Mouse (Mus musculus) ovary, adult 2 months (tissue): ENCODE results near the gene Odf2. TPM values are rescaled to one million over a fixed set of nuclear protein-coding genes. Genes with fewer than 3 reads are reported as not detected.

Source experiments
- polyA plus RNA-seq: library from polyadenylated mRNA; depleted of rRNA; stranded (reverse); fragments of >200 nt; gene quantifications from 2 replicates; pipeline ENCODE4 v1.2.3, GENCODE M21; 2012; rRNA removed

Odf2 gene
- polyA plus RNA-seq: 37.0 and 37.3 TPM in 2 replicates

DNA sequence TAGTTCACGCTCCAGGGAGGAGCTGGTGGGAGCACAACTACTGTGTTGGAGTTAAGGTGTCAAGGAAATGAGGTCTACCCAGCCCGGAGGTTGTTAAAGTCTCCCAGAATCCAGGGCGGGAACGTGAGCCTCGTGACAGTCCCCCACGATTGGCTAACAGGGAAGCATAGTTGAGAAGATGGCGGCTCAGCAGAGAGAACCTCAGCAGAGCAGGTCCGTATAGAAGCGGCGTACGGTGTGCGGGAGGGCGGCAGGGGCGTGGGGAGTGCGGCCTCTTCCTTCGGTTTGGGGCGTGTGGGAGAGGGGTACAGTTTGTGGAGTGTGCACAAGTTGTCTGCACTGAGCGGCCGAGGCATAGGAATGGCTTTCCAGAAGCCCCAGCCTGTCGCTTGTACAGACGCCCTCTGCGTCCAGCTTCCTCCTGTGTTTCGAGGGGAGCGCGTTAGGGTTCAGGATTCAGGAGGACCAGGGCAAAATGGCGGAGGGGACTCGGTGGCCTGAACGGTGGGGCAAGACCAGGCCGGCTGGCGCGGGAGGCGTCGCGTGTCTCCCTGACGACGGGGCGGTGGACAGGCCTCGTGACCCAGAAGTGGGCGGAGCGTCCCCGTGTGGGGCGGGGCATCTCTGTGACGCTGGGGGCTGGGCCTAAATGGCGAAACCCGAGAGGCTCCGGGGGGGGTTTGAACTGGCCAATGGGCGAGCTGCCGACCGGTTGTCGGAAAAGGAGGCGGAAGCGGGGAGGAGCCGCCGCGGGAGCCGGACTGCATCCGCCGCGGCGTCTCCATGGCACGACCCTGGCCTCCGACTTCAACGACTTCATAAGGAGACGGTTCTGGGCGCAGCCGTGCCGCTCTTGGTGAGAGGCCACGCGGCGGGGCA lies at the start of gene Odf2:
Gene Odf2 (plus strand): TSS at position 156 of the 879 bp plus-strand sequence.

DNA sequence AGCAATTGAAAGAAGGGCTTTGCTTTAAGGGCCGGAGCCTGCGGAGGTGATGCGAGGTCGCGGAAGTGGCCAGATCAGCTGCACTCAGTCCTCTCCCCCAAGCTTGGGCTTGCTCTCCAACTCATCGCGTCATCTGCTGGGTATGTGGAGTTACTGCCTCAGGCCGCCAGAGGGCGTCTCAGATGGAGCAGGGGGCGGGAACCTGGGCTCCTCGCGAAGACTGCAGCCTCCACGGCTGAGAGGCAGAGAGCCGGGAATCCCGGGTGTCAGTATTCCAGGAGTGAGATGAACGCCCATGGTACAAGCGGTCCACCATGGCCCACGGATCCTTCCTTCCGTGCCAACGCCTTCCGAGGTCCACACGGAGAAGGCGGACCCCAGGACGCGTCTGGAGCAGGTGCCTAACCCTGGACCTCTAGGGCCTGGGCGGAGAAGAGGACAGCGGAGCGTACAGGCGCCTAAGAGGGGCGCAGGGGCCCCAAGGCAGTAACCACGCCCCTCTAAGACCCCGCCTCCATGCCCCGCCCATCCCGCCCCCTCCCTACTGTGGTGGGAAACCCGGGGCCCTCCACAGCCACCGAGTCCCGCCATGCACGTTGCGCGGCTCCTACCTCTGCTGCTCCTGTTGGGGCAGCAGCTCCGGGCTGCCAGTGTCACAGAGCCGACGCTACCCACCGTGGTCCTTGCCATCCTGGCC lies 19.9 kb upstream of the Odf2 start, which contains the start of gene Cercam:
Gene Cercam (plus strand): TSS at position 216 of the 697 bp plus-strand sequence.

DNA sequence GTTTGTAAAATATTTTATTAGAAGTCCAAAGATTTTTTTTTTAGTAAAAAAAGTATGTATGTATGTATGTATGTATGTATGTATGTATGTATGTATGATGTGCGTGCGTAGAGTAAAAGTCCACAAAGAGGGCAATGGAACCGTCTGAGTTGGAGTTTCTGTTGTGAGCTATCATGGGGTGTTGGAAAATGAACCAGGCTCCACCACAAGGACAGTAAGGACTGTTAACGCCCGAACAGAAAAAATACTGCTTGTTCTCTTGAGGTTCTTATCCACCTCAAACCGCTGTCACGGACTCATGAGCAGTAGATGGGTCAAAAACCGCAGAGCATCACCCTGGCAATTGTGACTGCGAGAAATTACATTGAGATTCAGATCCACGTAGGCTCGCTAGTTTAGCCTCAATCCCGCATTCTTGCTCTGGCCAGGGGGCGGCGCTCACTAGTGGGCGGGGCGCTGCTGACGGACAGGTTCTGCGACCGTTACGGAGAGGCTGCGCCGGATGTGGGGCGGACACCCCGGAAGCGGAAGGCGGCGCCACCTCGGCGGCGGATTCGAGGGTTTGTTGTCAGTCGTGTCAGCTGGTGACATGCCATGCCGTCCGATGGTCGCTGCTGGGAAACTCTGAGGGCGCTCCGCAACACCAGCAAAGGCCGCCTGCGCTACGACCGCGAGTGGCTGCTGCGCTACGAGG lies 46.0 kb downstream of the Odf2 start, which contains the start of gene Gle1:
Gene Gle1 (plus strand): TSS at position 521 of the 694 bp plus-strand sequence.

DNA sequence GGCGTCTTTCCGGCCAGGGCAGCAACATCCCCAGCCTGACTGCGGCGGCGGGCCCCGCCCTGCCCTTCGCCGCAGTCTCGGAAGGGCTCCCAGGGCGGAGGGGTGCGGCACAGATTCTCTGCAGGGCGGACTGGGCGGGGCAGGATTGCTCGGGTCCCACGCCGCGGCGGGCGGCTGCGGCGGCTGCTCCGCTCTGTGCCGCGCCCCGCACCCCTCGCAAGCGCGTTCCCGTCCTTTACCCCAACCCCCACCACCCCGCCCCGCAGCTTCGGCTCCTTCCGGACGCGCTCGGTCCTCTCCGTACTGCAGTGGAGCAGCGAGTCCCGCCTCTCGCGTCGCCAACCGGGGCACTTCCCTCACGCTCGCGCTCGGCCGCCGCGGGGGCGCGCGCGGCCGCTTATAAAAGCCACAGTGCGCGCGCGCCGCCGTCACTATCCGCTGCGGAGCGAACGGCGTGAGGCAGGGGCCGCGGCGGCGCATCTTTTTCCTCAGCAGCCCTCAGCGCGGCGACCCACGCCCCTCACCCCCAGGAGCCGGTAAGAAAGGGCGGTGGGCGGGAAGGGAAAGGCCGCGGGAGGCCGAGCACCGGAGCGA lies 76.3 kb downstream of the Odf2 start, which contains the start of gene Sptan1:
Gene Sptan1 (plus strand): TSS at position 311 of the 594 bp plus-strand sequence.

Other genes with a start within 250 kb of the Odf2 start
- gene Gm13420, start 137.5 kb upstream of the Odf2 start, polyA plus RNA-seq: 0.25 and 0.34 TPM in 2 replicates
- not detected in 2 replicates for gene Gm13547, start 129.9 kb upstream of the Odf2 start, polyA plus RNA-seq
- gene Coq4, start 101.7 kb upstream of the Odf2 start, polyA plus RNA-seq: 84.9 and 109 TPM in 2 replicates
- gene Trub2, start 100.7 kb upstream of the Odf2 start, polyA plus RNA-seq: 35.5 and 42.4 TPM in 2 replicates
- 49.7 and 50.9 TPM in 2 replicates for gene Slc27a4, start 86.6 kb upstream of the Odf2 start, polyA plus RNA-seq
- gene Urm1, start 69.1 kb upstream of the Odf2 start, polyA plus RNA-seq: 46.1 and 64.2 TPM in 2 replicates
- gene Cercam, start 20.1 kb upstream of the Odf2 start, polyA plus RNA-seq: 49.5 and 50.9 TPM in 2 replicates
- 16.1 and 26.0 TPM in 2 replicates for gene Gle1, start 46.2 kb downstream of the Odf2 start, polyA plus RNA-seq
- gene Sptan1, start 76.3 kb downstream of the Odf2 start, polyA plus RNA-seq: 256 and 300 TPM in 2 replicates
- 82.6 and 84.6 TPM in 2 replicates for gene Wdr34, start 159.7 kb downstream of the Odf2 start, polyA plus RNA-seq
- 94.7 and 122 TPM in 2 replicates for gene Set, start 168.2 kb downstream of the Odf2 start, polyA plus RNA-seq
- 12.3 and 17.6 TPM in 2 replicates for gene Pkn3, start 188.5 kb downstream of the Odf2 start, polyA plus RNA-seq
- 122 and 132 TPM in 2 replicates for gene Zdhhc12, start 204.4 kb downstream of the Odf2 start, polyA plus RNA-seq
- 93.9 and 97.8 TPM in 2 replicates for gene Zer1, start 235.4 kb downstream of the Odf2 start, polyA plus RNA-seq
- gene Tbc1d13, start 244.5 kb downstream of the Odf2 start, polyA plus RNA-seq: 70.8 and 76.2 TPM in 2 replicates